Mouse (Mus musculus) induced T-regulatory cell, adult 2 months (primary cell): ENCODE data around the gene Gm5624.
"Not testable (repeated sequence)": the region's sequence is repeated elsewhere in the genome, so short reads cannot be mapped to it uniquely, and the experiment has no call there.

Source experiments
- DNase-seq: peaks from one replicate; pipeline ENCODE4 v3.0.0-alpha.2; 2012; ENCODE audit warnings: low read depth

The Gm5624 gene

GRCm38 (mm10) chr14:44627737-44628136, at the start of gene Gm5624:
TSS of gene Gm5624 (minus strand) at chr14:44627938.
- DNase-seq, result not testable (repeated sequence)

GRCm38 (mm10) chr14:44591765-44592164, 36.0 kb downstream of the Gm5624 start:
- DNase-seq, result not testable (repeated sequence)

GRCm38 (mm10) chr14:44582853-44583252, 44.9 kb downstream of the Gm5624 start, which contains the start of gene Gm8247:
TSS of gene Gm8247 (plus strand) at chr14:44583153.
- not testable (repeated sequence) for DNase-seq

GRCm38 (mm10) chr14:44547961-44548360, 79.8 kb downstream of the Gm5624 start:
- not testable (repeated sequence) for DNase-seq

GRCm38 (mm10) chr14:44517976-44518375, 109.8 kb downstream of the Gm5624 start, which contains the start of gene Gm17093:
TSS of gene Gm17093 (plus strand) at chr14:44518276.
- DNase-seq, result not testable (repeated sequence)
